In genomic region chr1:137545666-137546065, GRCm38 (mm10) we compare ENCODE assay signal across 11 mouse cellular contexts.
A peak's percentile ranks its signal among the peaks of the same experiment; 100 is the strongest.
DNase-seq lines count a peak whose midpoint lies in the region.
"Had no signal": no experiment of that assay in that cellular context is flagged by ENCODE, and none has a peak within 500 bp of the region (broad histone marks: within the 10 kb centered on the region; RNA-seq: fewer than 3 reads in every experiment).

No protein-coding gene starts in this region.

- DNase-seq in layer of hippocampus, adult 11-12 months (ENCODE audit: low spot score), result peak; percentile 28
- no peak for DNase-seq in layer of hippocampus, postnatal 36 days
- DNase-seq in right cerebral cortex, adult 2 months (ENCODE audit: low spot score in 2 of 2), result peak; percentile 25 to 27
- no peak for DNase-seq in right cerebral cortex, postnatal 4 days
- peak; percentile 37 to 54 for DNase-seq in left cerebral cortex, adult 9 months (ENCODE audit: low spot score in 2 of 2)
- no peak for DNase-seq in natural killer cell, adult 2 months (ENCODE audit: low spot score in 2 of 2)
- no peak for DNase-seq in cerebellum, postnatal 10 days
- DNase-seq: adrenal gland, adult 2 months; cerebellum, adult 9-11 months; embryo, embryonic 11 days; thymus, adult 2 months had no signal

Comparison
In these comparisons a context has a peak if more than half of its experiments do, and no peak if none do; other contexts are left out.
1. DNase-seq: peak in layer of hippocampus, adult 11-12 months (single experiment), right cerebral cortex, adult 2 months (2 of 2) and left cerebral cortex, adult 9 months (2 of 2); none in layer of hippocampus, postnatal 36 days (0 of 2), right cerebral cortex, postnatal 4 days (single experiment), natural killer cell, adult 2 months (0 of 2) and cerebellum, postnatal 10 days (0 of 2).